Mouse (Mus musculus): Measurements from ENCODE around the gene Dclk1. TPM values are rescaled to one million over a fixed set of nuclear protein-coding genes. Genes with fewer than 3 reads are reported as not detected.

Dclk1 gene
- polyA plus RNA-seq, 1 experiment from 2014 or later, result 15.3 TPM

DNA sequence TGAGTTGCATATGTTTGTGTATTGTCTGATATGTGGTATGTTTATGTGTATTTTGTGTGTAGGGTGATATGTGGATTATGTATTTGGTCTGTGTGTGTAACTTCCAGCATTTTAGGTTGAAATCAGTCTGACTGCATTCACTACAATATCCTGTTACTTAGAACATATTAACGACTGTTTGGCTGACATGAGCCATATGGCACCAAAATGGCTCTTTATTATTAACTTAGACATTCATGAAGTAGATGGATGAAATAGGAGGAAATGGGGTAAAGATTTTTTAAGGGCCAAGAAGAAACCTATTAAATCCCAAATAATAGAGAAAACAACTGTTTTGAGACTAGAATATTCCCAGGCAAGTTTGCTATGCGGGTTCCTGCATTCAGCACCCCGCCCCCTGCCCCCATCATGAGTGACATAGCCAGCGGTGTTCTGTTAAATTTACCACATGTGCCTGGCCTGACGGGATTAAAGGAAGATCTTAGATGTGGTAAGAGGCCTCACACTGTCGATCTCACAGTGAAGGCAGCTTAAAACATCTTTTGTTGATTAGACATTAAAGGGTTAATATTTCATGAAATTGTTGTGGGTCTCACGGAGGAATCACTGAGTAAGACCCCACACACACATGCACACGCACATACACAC, 178.4 kb downstream of the Dclk1 start:
- WGBS, result 65% methylated on average over 8 of the region's 8 CpGs
- H3K4me3 ChIP-seq (replicated peaks), result no peak overlapping the region
- no peaks in the 10 kb centered on the region for H3K9me3 ChIP-seq
- no peaks in the 10 kb centered on the region for H3K27me3 ChIP-seq (replicated peaks)
- no peaks in the 10 kb centered on the region for H3K4me1 ChIP-seq (replicated peaks)
- H3K9ac ChIP-seq, result no peak overlapping the region
- no peak for ATAC-seq
- H3K4me2 ChIP-seq (replicated peaks), result no peak overlapping the region
- no peak overlapping the region for H3K27ac ChIP-seq
- no peaks in the 10 kb centered on the region for H3K36me3 ChIP-seq

GRCm38 (mm10) chr3:55423640-55424397, 181.7 kb downstream of the Dclk1 start:
- Histone ChIP-seq H3K4me2 (replicated peaks) (no peak overlapping the region), H3K27ac (no peak overlapping the region), H3K4me3 (replicated peaks) (no peak overlapping the region), H3K9me3 (no peaks in the 10 kb centered on the region), H3K36me3 (no peaks in the 10 kb centered on the region), H3K4me1 (replicated peaks) (no peaks in the 10 kb centered on the region), H3K27me3 (replicated peaks) (no peaks in the 10 kb centered on the region), H3K9ac (no peak overlapping the region)
- WGBS, result 34% methylated on average over 11 of the region's 11 CpGs
- ATAC-seq, result no peak

GRCm38 (mm10) chr3:55430022-55430549, 187.9 kb downstream of the Dclk1 start:
- Histone ChIP-seq H3K36me3 (no peaks in the 10 kb centered on the region), H3K4me2 (replicated peaks) (no peak overlapping the region), H3K27ac (no peak overlapping the region), H3K9ac (no peak overlapping the region), H3K4me1 (replicated peaks) (no peaks in the 10 kb centered on the region), H3K27me3 (replicated peaks) (no peaks in the 10 kb centered on the region), H3K4me3 (replicated peaks) (no peak overlapping the region), H3K9me3 (no peaks in the 10 kb centered on the region)
- WGBS, result 89% methylated on average over 2 of the region's 2 CpGs
- no peak for ATAC-seq

GRCm38 (mm10) chr3:55431223-55431622, 189.1 kb downstream of the Dclk1 start:
- no peaks in the 10 kb centered on the region for H3K36me3 ChIP-seq
- WGBS, result 87% methylated on average over 3 of the region's 3 CpGs
- ATAC-seq, result no peak
- H3K27me3 ChIP-seq (replicated peaks), result no peaks in the 10 kb centered on the region
- no peak overlapping the region for H3K4me2 ChIP-seq (replicated peaks)
- no peak overlapping the region for H3K9ac ChIP-seq
- no peaks in the 10 kb centered on the region for H3K4me1 ChIP-seq (replicated peaks)
- H3K27ac ChIP-seq, result no peak overlapping the region
- no peak overlapping the region for H3K4me3 ChIP-seq (replicated peaks)
- H3K9me3 ChIP-seq, result no peaks in the 10 kb centered on the region

DNA sequence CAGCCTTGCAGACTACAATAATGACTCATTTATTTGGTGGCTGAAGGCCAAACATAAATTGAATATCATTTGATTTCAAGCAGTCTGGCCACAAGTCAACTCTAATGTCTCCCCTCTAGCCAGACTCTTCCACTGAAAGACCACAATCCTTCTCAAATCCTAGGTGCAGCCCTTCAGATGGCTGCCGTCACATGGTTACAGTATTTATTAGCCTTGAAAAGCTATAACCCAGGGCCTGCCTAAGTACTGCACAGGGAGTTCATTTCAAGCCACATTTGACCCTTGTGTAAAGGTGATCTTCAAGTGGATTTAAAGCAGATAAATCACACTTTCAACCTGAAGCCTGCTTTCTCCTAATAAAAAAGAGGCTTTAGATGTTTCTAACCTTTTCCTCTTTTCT, 192.1 kb downstream of the Dclk1 start:
- Histone ChIP-seq H3K9me3 (no peaks in the 10 kb centered on the region), H3K27me3 (replicated peaks) (no peaks in the 10 kb centered on the region), H3K27ac (no peak overlapping the region), H3K9ac (no peak overlapping the region), H3K36me3 (no peaks in the 10 kb centered on the region), H3K4me3 (replicated peaks) (no peak overlapping the region), H3K4me2 (replicated peaks) (no peak overlapping the region), H3K4me1 (replicated peaks) (no peaks in the 10 kb centered on the region)
- ATAC-seq, result no peak
- WGBS, result 63% methylated on average over 1 of the region's 1 CpGs

- H3K4me2 ChIP-seq (replicated peaks), result no peak overlapping the region
- H3K4me1 ChIP-seq (replicated peaks), result no peaks in the 10 kb centered on the region
- no peak overlapping the region for H3K27ac ChIP-seq
- H3K27me3 ChIP-seq (replicated peaks), result no peaks in the 10 kb centered on the region
- no peak overlapping the region for H3K9ac ChIP-seq
- H3K9me3 ChIP-seq, result no peaks in the 10 kb centered on the region
- H3K36me3 ChIP-seq, result no peaks in the 10 kb centered on the region
- no peak overlapping the region for H3K4me3 ChIP-seq (replicated peaks)
- ATAC-seq, result no peak
- WGBS, result 76% methylated on average over 7 of the region's 7 CpGs
These were observed 196.8 kb downstream of the Dclk1 start for GRCm38 (mm10) chr3:55438824-55439446.

GRCm38 (mm10) chr3:55440342-55440741, 198.2 kb downstream of the Dclk1 start:
- H3K4me1 ChIP-seq (replicated peaks), result no peaks in the 10 kb centered on the region
- no peak overlapping the region for H3K4me2 ChIP-seq (replicated peaks)
- no peak for ATAC-seq
- H3K9me3 ChIP-seq, result no peaks in the 10 kb centered on the region
- no peaks in the 10 kb centered on the region for H3K27me3 ChIP-seq (replicated peaks)
- H3K27ac ChIP-seq, result no peak overlapping the region
- WGBS, result 49% methylated on average over 8 of the region's 8 CpGs
- H3K9ac ChIP-seq, result no peak overlapping the region
- no peak overlapping the region for H3K4me3 ChIP-seq (replicated peaks)
- H3K36me3 ChIP-seq, result no peaks in the 10 kb centered on the region

DNA sequence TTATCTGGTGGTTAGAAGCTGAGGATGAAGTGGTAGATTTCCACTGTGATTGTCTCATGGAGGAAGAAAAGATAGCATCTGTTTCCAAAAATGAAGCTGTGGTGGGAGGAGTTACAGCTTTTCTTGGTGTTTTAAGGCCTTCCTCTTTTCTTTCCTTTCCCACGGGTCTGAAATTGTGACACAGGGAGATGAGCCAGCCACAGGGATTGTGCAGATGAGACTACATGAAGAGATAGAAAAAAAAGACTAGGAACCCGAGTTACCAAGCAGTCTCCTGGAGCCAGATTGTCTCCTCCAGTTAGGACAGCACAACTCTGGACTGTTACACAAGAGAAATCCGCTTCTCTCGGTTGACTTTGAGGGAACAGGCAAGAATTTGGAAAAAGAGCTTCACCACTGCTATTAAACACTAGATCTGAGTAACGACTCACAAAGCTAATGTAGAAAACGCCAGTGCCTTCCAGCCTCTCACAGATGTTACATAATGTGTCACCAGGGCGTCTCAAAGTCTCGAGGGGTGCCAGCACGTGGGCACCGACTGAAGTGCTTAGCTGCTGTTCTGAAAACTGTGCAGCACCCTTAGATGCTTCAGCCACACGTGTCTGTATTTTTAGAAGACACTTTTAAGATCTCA, 200.0 kb downstream of the Dclk1 start:
- no peaks in the 10 kb centered on the region for H3K4me1 ChIP-seq (replicated peaks)
- no peak for ATAC-seq
- H3K4me3 ChIP-seq (replicated peaks), result no peak overlapping the region
- H3K9ac ChIP-seq, result no peak overlapping the region
- no peak overlapping the region for H3K4me2 ChIP-seq (replicated peaks)
- H3K27ac ChIP-seq, result no peak overlapping the region
- no peaks in the 10 kb centered on the region for H3K27me3 ChIP-seq (replicated peaks)
- H3K36me3 ChIP-seq, result no peaks in the 10 kb centered on the region
- 80% methylated on average over 11 of the region's 11 CpGs for WGBS
- H3K9me3 ChIP-seq, result no peaks in the 10 kb centered on the region

DNA sequence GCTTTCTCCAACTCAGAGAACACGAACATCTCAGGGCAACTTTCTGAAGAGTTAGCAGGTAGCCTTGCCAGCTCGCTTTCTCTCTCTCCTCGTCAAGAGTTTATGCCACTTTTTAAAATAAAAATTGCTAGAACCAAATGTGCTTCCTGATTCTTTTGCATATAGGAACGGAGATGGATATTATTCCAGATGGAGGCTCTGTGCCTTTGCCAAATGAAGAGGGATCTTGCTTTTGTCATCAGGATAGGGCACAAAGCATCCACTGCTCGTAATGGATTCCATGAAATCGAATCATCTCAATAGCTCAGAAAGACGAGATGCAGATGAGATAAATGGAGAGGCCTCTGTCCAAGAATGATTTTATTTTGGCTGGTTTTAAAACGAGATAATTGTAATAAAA, 201.1 kb downstream of the Dclk1 start:
- WGBS, result 78% methylated on average over 8 of the region's 8 CpGs
- Histone ChIP-seq H3K9ac (no peak overlapping the region), H3K27me3 (replicated peaks) (no peaks in the 10 kb centered on the region), H3K4me1 (replicated peaks) (no peaks in the 10 kb centered on the region), H3K36me3 (no peaks in the 10 kb centered on the region), H3K4me3 (replicated peaks) (no peak overlapping the region), H3K27ac (no peak overlapping the region), H3K9me3 (no peaks in the 10 kb centered on the region), H3K4me2 (replicated peaks) (no peak overlapping the region)
- no peak for ATAC-seq

DNA sequence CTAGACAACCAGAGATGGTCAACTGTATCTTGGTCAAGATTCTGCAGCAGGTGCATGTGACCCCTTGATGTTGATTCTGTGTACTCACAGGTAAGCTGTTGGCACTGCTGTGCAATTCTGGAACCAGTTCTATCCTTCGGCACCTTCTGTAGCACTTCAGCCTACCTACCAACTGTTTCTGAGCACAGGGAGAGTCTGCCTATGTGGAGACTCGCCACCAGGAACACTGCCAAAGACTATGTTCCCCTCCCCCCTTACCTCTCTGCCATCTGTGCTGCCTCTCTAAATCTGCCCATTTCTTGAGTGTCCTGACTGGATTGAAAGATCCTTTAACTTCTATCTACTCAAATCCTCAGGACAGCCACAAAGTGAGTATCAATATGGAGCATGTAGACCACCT, 201.6 kb downstream of the Dclk1 start:
- no peak overlapping the region for H3K4me2 ChIP-seq (replicated peaks)
- no peaks in the 10 kb centered on the region for H3K4me1 ChIP-seq (replicated peaks)
- H3K27me3 ChIP-seq (replicated peaks), result no peaks in the 10 kb centered on the region
- no peaks in the 10 kb centered on the region for H3K9me3 ChIP-seq
- WGBS, result 84% methylated on average over 2 of the region's 2 CpGs
- no peak overlapping the region for H3K27ac ChIP-seq
- H3K9ac ChIP-seq, result no peak overlapping the region
- H3K4me3 ChIP-seq (replicated peaks), result no peak overlapping the region
- ATAC-seq, result no peak
- no peaks in the 10 kb centered on the region for H3K36me3 ChIP-seq

GRCm38 (mm10) chr3:55446681-55447080, 204.5 kb downstream of the Dclk1 start:
- no peaks in the 10 kb centered on the region for H3K4me1 ChIP-seq (replicated peaks)
- no peak for ATAC-seq

More at GRCm38 (mm10) chr3:55446681-55447080, 204.5 kb downstream of the Dclk1 start:
- Histone ChIP-seq H3K9ac (no peak overlapping the region), H3K27me3 (replicated peaks) (no peaks in the 10 kb centered on the region), H3K27ac (no peak overlapping the region), H3K4me3 (replicated peaks) (no peak overlapping the region), H3K36me3 (no peaks in the 10 kb centered on the region), H3K4me2 (replicated peaks) (no peak overlapping the region), H3K9me3 (no peaks in the 10 kb centered on the region)
- 88% methylated on average over 7 of the region's 7 CpGs for WGBS
